Mouse (Mus musculus): ENCODE results near the gene Zbtb34. TPM values are rescaled to one million over a fixed set of nuclear protein-coding genes. Genes with fewer than 3 reads are reported as not detected.

Zbtb34 gene
- polyA plus RNA-seq, 1 experiment from 2014 or later = 4.5 TPM

- H3K36me3 ChIP-seq (ENCODE audit: control insufficient read depth, insufficient read depth, low read length) = no peaks in the 10 kb centered on the region
- no peaks in the 10 kb centered on the region for H3K9me3 ChIP-seq (ENCODE audit: control insufficient read depth, low read length)
- no peaks in the 10 kb centered on the region for H3K27me3 ChIP-seq (ENCODE audit: control insufficient read depth, insufficient read depth, low read length)
- H3K9ac ChIP-seq (ENCODE audit: low read length) = no peak overlapping the region
- WGBS = 71% methylated on average over 3 of the region's 3 CpGs
- no peak overlapping the region for H3K4me2 ChIP-seq (ENCODE audit: low read length)
- ATAC-seq (ENCODE audit: insufficient number of reproducible peaks, insufficient read depth, low FRiP score, low read depth) = no peak
- no peak overlapping the region for H3K4me3 ChIP-seq (ENCODE audit: control insufficient read depth in 1 of 2, insufficient read depth in 1 of 2, low read depth in 1 of 2, low read length in 2 of 2)
- H3K4me1 ChIP-seq (ENCODE audit: control insufficient read depth in 2 of 2, insufficient read depth in 2 of 2, low read length in 2 of 2) = peaks cover 2 to 10% of the 10 kb centered on the region in 2 experiments; a peak in 1 of 4 replicates
- H3K27ac ChIP-seq (replicated peaks in 1 of 2; ENCODE audit: control insufficient read depth in 1 of 2, insufficient read depth in 1 of 2, low read depth in 2 of 2, low read length in 2 of 2) = no peak overlapping the region
Measured at GRCm38 (mm10) chr2:33369453-33369852, 61.7 kb downstream of the Zbtb34 start.

- H3K36me3 ChIP-seq (ENCODE audit: control insufficient read depth, insufficient read depth, low read length) = no peaks in the 10 kb centered on the region
- peaks cover 2 to 10% of the 10 kb centered on the region in 2 experiments; a peak in 1 of 4 replicates for H3K4me1 ChIP-seq (ENCODE audit: control insufficient read depth in 2 of 2, insufficient read depth in 2 of 2, low read length in 2 of 2)
- WGBS = 78% methylated on average over 1 of the region's 1 CpGs
- no peak overlapping the region for H3K4me2 ChIP-seq (ENCODE audit: low read length)
- no peak for ATAC-seq (ENCODE audit: insufficient number of reproducible peaks, insufficient read depth, low FRiP score, low read depth)
- H3K9me3 ChIP-seq (ENCODE audit: control insufficient read depth, low read length) = no peaks in the 10 kb centered on the region
- no peak overlapping the region for H3K9ac ChIP-seq (ENCODE audit: low read length)
- no peak overlapping the region for H3K4me3 ChIP-seq (ENCODE audit: control insufficient read depth in 1 of 2, insufficient read depth in 1 of 2, low read depth in 1 of 2, low read length in 2 of 2)
- no peak overlapping the region for H3K27ac ChIP-seq (replicated peaks in 1 of 2; ENCODE audit: control insufficient read depth in 1 of 2, insufficient read depth in 1 of 2, low read depth in 2 of 2, low read length in 2 of 2)
- H3K27me3 ChIP-seq (ENCODE audit: control insufficient read depth, insufficient read depth, low read length) = no peaks in the 10 kb centered on the region
Measured at GRCm38 (mm10) chr2:33368486-33368885, 62.6 kb downstream of the Zbtb34 start.

GRCm38 (mm10) chr2:33365703-33366471, 65.2 kb downstream of the Zbtb34 start:
- Histone ChIP-seq H3K27me3 (ENCODE audit: control insufficient read depth, insufficient read depth, low read length) (no peaks in the 10 kb centered on the region), H3K9me3 (ENCODE audit: control insufficient read depth, low read length) (no peaks in the 10 kb centered on the region), H3K4me3 (ENCODE audit: control insufficient read depth in 1 of 2, insufficient read depth in 1 of 2, low read depth in 1 of 2, low read length in 2 of 2) (no peak overlapping the region), H3K9ac (ENCODE audit: low read length) (no peak overlapping the region), H3K27ac (replicated peaks in 1 of 2; ENCODE audit: control insufficient read depth in 1 of 2, insufficient read depth in 1 of 2, low read depth in 2 of 2, low read length in 2 of 2) (peak overlapping the region; percentile 40 to 60; a peak in 2 of 4 replicates), H3K4me1 (ENCODE audit: control insufficient read depth in 2 of 2, insufficient read depth in 2 of 2, low read length in 2 of 2) (peaks cover 6 to 19% of the 10 kb centered on the region in 2 experiments), H3K4me2 (ENCODE audit: low read length) (no peak overlapping the region), H3K36me3 (ENCODE audit: control insufficient read depth, insufficient read depth, low read length) (no peaks in the 10 kb centered on the region)
- WGBS = 40% methylated on average over 9 of the region's 9 CpGs
- no peak for ATAC-seq (ENCODE audit: insufficient number of reproducible peaks, insufficient read depth, low FRiP score, low read depth)

GRCm38 (mm10) chr2:33364656-33365055, 66.5 kb downstream of the Zbtb34 start:
- Histone ChIP-seq H3K9ac (ENCODE audit: low read length) (no peak overlapping the region), H3K27ac (replicated peaks in 1 of 2; ENCODE audit: control insufficient read depth in 1 of 2, insufficient read depth in 1 of 2, low read depth in 2 of 2, low read length in 2 of 2) (no peak overlapping the region), H3K9me3 (ENCODE audit: control insufficient read depth, low read length) (no peaks in the 10 kb centered on the region), H3K4me2 (ENCODE audit: low read length) (no peak overlapping the region), H3K36me3 (ENCODE audit: control insufficient read depth, insufficient read depth, low read length) (no peaks in the 10 kb centered on the region), H3K4me1 (ENCODE audit: control insufficient read depth in 2 of 2, insufficient read depth in 2 of 2, low read length in 2 of 2) (peaks cover 11 to 22% of the 10 kb centered on the region in 2 experiments), H3K4me3 (ENCODE audit: control insufficient read depth in 1 of 2, insufficient read depth in 1 of 2, low read depth in 1 of 2, low read length in 2 of 2) (no peak overlapping the region), H3K27me3 (ENCODE audit: control insufficient read depth, insufficient read depth, low read length) (no peaks in the 10 kb centered on the region)
- no peak for ATAC-seq (ENCODE audit: insufficient number of reproducible peaks, insufficient read depth, low FRiP score, low read depth)
- 88% methylated on average over 4 of the region's 4 CpGs for WGBS

- Histone ChIP-seq H3K4me3 (ENCODE audit: control insufficient read depth in 1 of 2, insufficient read depth in 1 of 2, low read depth in 1 of 2, low read length in 2 of 2) (no peak overlapping the region), H3K27ac (replicated peaks in 1 of 2; ENCODE audit: control insufficient read depth in 1 of 2, insufficient read depth in 1 of 2, low read depth in 2 of 2, low read length in 2 of 2) (no peak overlapping the region), H3K36me3 (ENCODE audit: control insufficient read depth, insufficient read depth, low read length) (no peaks in the 10 kb centered on the region), H3K9me3 (ENCODE audit: control insufficient read depth, low read length) (no peaks in the 10 kb centered on the region), H3K4me1 (ENCODE audit: control insufficient read depth in 2 of 2, insufficient read depth in 2 of 2, low read length in 2 of 2) (peaks cover 11 to 22% of the 10 kb centered on the region in 2 experiments), H3K4me2 (ENCODE audit: low read length) (no peak overlapping the region), H3K27me3 (ENCODE audit: control insufficient read depth, insufficient read depth, low read length) (no peaks in the 10 kb centered on the region), H3K9ac (ENCODE audit: low read length) (no peak overlapping the region)
- ATAC-seq (ENCODE audit: insufficient number of reproducible peaks, insufficient read depth, low FRiP score, low read depth) = no peak
- 85% methylated on average over 4 of the region's 4 CpGs for WGBS
Measured at GRCm38 (mm10) chr2:33363890-33364289, 67.2 kb downstream of the Zbtb34 start.

GRCm38 (mm10) chr2:33361139-33361716, 69.9 kb downstream of the Zbtb34 start:
- Histone ChIP-seq H3K4me2 (ENCODE audit: low read length) (no peak overlapping the region), H3K9me3 (ENCODE audit: control insufficient read depth, low read length) (no peaks in the 10 kb centered on the region), H3K27me3 (ENCODE audit: control insufficient read depth, insufficient read depth, low read length) (no peaks in the 10 kb centered on the region), H3K9ac (ENCODE audit: low read length) (no peak overlapping the region), H3K27ac (replicated peaks in 1 of 2; ENCODE audit: control insufficient read depth in 1 of 2, insufficient read depth in 1 of 2, low read depth in 2 of 2, low read length in 2 of 2) (no peak overlapping the region), H3K4me3 (ENCODE audit: control insufficient read depth in 1 of 2, insufficient read depth in 1 of 2, low read depth in 1 of 2, low read length in 2 of 2) (no peak overlapping the region), H3K4me1 (ENCODE audit: control insufficient read depth in 2 of 2, insufficient read depth in 2 of 2, low read length in 2 of 2) (peaks cover 11 to 22% of the 10 kb centered on the region in 2 experiments), H3K36me3 (ENCODE audit: control insufficient read depth, insufficient read depth, low read length) (no peaks in the 10 kb centered on the region)
- WGBS = 48% methylated on average over 9 of the region's 9 CpGs
- no peak for ATAC-seq (ENCODE audit: insufficient number of reproducible peaks, insufficient read depth, low FRiP score, low read depth)

- H3K9ac ChIP-seq (ENCODE audit: low read length) = no peak overlapping the region
- no peaks in the 10 kb centered on the region for H3K36me3 ChIP-seq (ENCODE audit: control insufficient read depth, insufficient read depth, low read length)
- H3K4me2 ChIP-seq (ENCODE audit: low read length) = no peak overlapping the region
- no peaks in the 10 kb centered on the region for H3K27me3 ChIP-seq (ENCODE audit: control insufficient read depth, insufficient read depth, low read length)
- H3K9me3 ChIP-seq (ENCODE audit: control insufficient read depth, low read length) = no peaks in the 10 kb centered on the region
- WGBS = 71% methylated on average over 3 of the region's 3 CpGs
- no peak for ATAC-seq (ENCODE audit: insufficient number of reproducible peaks, insufficient read depth, low FRiP score, low read depth)
- peaks cover 11 to 17% of the 10 kb centered on the region in 2 experiments for H3K4me1 ChIP-seq (ENCODE audit: control insufficient read depth in 2 of 2, insufficient read depth in 2 of 2, low read length in 2 of 2)
- no peak overlapping the region for H3K27ac ChIP-seq (replicated peaks in 1 of 2; ENCODE audit: control insufficient read depth in 1 of 2, insufficient read depth in 1 of 2, low read depth in 2 of 2, low read length in 2 of 2)
- no peak overlapping the region for H3K4me3 ChIP-seq (ENCODE audit: control insufficient read depth in 1 of 2, insufficient read depth in 1 of 2, low read depth in 1 of 2, low read length in 2 of 2)
Measured at GRCm38 (mm10) chr2:33360564-33360963, 70.6 kb downstream of the Zbtb34 start.
